Mouse (Mus musculus) cerebellum, adult 2 months (tissue): Measurements from ENCODE around the gene St3gal2. TPM values are rescaled to one million over a fixed set of nuclear protein-coding genes. Genes with fewer than 3 reads are reported as not detected.
"Not testable (repeated sequence)": the region's sequence is repeated elsewhere in the genome, so short reads cannot be mapped to it uniquely, and the experiment has no call there.

ENCODE experiments used
- DNase-seq, 2 experiments: peaks; one replicate each; pipeline ENCODE4 v3.0.0; 2021
- H3K27ac ChIP-seq: fragments of 200-500 bp; 2 replicates; pipeline ENCODE4 v1.5.1; 2012; ENCODE audit warnings: low read length, control low read depth, inconsistent platforms; ENCODE audit not compliant: insufficient read depth
- H3K27me3 ChIP-seq: fragments of 200-500 bp; 2 replicates; pipeline ENCODE4 v1.6.1; 2012; ENCODE audit warnings: inconsistent platforms, mild to moderate bottlenecking, low read length, moderate library complexity; ENCODE audit not compliant: control insufficient read depth, insufficient read depth
- H3K4me1 ChIP-seq: fragments of 200-500 bp; 2 replicates; pipeline ENCODE4 v1.6.1; 2011; ENCODE audit warnings: low read length; ENCODE audit not compliant: control insufficient read depth, insufficient read depth
- H3K4me3 ChIP-seq: fragments of 200-500 bp; replicated peaks from 2 replicates; pipeline ENCODE3; 2011; ENCODE audit warnings: mild to moderate bottlenecking, low read depth, low read length, control low read depth; ENCODE audit not compliant: insufficient read depth
- CTCF ChIP-seq: fragments of 200-500 bp; IDR thresholded peaks from 2 replicates; pipeline ENCODE4 v1.5.1; 2011; ENCODE audit warnings: low read depth, mild to moderate bottlenecking, control low read depth, low read length, moderate library complexity, borderline replicate concordance; ENCODE audit not compliant: insufficient read depth
- POLR2A ChIP-seq: fragments of 200-500 bp; IDR thresholded peaks from 2 replicates; pipeline ENCODE4 v1.6.1; 2011; ENCODE audit warnings: low read length, control low read depth, borderline replicate concordance; ENCODE audit not compliant: insufficient read depth
- WGBS: fragments of 180-500 bp; shearing (Covaris S2); methylation state at CpG from one replicate; pipeline ENCODE4 v1.1.7; 2018; 5-methylcytosine and 5-hydroxymethylcytosine counted together
- polyA plus RNA-seq: library from polyadenylated mRNA; depleted of rRNA; stranded (reverse); fragments of >200 nt; gene quantifications from 2 replicates; pipeline ENCODE4 v1.2.3, GENCODE M21; 2012

The St3gal2 gene
- polyA plus RNA-seq, 1 experiment: 81.1 TPM

- Histone ChIP-seq H3K27me3 (no peaks in the 10 kb centered on the region), H3K4me1 (peaks cover 7% of the 10 kb centered on the region; the same call in 1 of the 2 replicates), H3K4me3 (no peak overlapping the region), H3K27ac (no peak overlapping the region)
- no peak for TF ChIP-seq CTCF
- TF ChIP-seq POLR2A: no peak
- no peak for DNase-seq
- 78% methylated on average over 8 of the region's 8 CpGs for WGBS
Observed at GRCm38 (mm10) chr8:110918460-110918859, 1.3 kb upstream of the St3gal2 start.

DNA sequence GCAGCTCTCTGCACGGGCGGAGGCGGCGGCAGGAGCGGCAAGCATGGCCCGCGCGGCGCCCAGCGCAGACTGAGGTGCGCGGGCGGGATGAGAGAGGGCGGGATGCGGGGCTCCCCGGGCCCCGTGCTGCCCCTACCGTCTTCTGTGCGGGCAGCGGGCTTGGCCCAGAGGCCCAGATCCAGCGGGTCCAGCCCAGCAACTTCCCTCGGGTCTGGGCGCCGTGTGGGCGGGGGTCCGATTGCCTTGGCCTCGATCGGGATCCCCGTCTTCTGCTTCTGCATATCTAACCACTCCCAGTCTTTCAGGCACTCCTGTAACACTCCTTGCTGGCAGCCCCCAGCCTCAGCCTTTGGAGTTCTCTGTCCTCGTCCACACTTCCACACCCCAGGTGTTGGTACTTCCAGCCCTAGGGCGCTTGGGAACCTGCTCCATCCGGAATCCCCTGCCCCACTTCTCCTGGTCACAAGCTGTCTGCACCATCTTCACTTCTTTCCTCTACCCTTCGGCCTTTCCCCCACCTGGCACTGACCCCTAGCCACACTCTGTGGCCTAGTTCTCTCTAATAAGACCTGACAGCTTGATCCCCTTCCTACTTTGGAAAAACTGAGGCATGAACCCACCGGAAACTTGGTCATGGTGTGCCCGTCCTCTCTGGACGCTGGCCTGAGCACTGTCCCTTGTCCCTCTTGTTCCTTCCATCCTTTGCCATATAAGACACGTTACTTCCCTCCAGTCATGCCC, 480 bp downstream of the St3gal2 start:
- Histone ChIP-seq H3K27me3 (no peaks in the 10 kb centered on the region), H3K4me1 (peaks cover 7% of the 10 kb centered on the region; the same call in 1 of the 2 replicates), H3K27ac (peak overlapping the region; percentile 94), H3K4me3 (peak overlapping the region; percentile 86)
- TF ChIP-seq POLR2A: no peak
- no peak for TF ChIP-seq CTCF
- DNase-seq: no peak
- under 1% methylated on average over 22 of the region's 37 CpGs for WGBS

DNA sequence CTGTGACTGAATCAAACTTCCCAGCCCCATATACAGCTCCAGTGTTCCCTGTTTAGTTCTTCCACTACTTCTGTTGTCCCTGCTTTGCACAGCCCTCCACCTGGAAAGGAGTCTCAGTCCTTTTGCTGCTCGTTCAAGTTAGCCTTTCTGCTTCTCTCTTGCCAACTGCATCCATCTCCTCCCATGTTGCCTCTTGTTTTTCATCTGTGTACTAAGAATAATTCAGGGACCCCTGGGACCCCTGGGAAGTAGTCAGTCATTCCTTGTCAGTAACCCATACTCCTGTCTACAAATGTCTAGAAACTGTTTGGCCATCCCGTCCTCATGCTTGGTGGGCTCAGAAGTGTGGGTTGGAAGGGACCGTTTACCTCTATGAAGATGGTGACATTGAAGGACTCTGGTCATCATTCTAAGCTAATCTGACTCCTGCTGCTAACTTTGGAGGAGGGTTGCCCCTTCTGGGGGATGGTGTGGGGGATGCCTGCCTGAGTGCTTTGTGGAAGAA, 1.1 kb downstream of the St3gal2 start:
- Histone ChIP-seq H3K4me1 (peaks cover 7% of the 10 kb centered on the region; the same call in 1 of the 2 replicates), H3K27ac (peak overlapping the region; percentile 94), H3K27me3 (no peaks in the 10 kb centered on the region), H3K4me3 (peak overlapping the region; percentile 86)
- 15% methylated on average over 3 of the region's 3 CpGs for WGBS
- no peak for DNase-seq
- no peak for TF ChIP-seq CTCF
- TF ChIP-seq POLR2A: no peak

- no peak for TF ChIP-seq POLR2A
- TF ChIP-seq CTCF: no peak
- DNase-seq: peak in 1 of 2 experiments; percentile 38
- WGBS: 31% methylated on average over 7 of the region's 7 CpGs
- H3K27ac ChIP-seq: no peak overlapping the region
- no peaks in the 10 kb centered on the region for H3K27me3 ChIP-seq
- H3K4me1 ChIP-seq: peaks cover 13% of the 10 kb centered on the region; the same call in 1 of the 2 replicates
- H3K4me3 ChIP-seq: peak overlapping the region; percentile 86
Observed at GRCm38 (mm10) chr8:110921492-110922230, 1.9 kb downstream of the St3gal2 start.

DNA sequence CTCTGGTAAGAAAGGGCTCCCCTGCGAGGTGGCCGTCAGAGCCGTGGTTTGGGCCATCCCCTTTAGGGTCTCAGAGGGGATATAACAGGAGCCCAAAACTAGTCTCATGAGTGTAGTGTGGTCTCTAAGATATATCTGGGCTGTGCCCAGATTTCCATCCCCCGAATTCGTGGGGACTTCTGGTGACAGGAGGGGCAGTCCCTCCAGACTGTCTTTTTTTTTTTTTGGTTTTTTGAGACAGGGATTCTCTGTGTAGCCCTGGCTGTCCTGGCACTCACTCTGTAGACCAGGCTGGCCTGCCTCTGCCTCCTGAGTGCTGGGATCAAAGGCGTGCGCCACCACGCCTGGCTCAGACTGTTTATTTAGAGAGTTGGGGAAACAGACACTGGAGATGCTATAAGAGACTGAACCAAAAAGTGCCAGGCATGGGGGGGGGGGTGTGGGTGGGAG, 6.0 kb downstream of the St3gal2 start:
- H3K27me3 ChIP-seq: no peaks in the 10 kb centered on the region
- H3K27ac ChIP-seq: no peak overlapping the region
- H3K4me3 ChIP-seq: no peak overlapping the region
- peaks cover 19% of the 10 kb centered on the region for H3K4me1 ChIP-seq
- TF ChIP-seq CTCF (no peak), POLR2A (no peak)
- DNase-seq: no peak
- WGBS: 64% methylated on average over 8 of the region's 8 CpGs

DNA sequence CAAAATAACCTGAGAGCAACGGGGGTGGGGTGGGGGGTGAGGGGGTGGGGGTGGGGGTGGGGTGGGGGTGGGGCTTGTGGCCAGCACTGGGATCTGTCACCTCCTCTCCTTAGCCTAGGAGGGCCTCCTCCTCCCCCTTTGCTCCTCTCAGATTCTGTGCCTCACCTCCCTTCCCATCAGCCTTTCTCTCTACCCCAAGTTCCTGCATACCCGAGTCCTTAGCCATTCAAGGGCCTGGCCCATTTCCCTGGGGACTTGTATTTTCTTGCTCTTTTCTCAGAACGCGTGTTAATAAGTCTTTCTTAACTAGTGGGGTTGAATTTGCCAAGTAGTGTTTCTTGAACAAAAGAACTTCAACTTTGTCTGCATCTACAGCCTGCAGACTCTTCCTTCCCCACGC, 7.0 kb downstream of the St3gal2 start:
- Histone ChIP-seq H3K27me3 (no peaks in the 10 kb centered on the region), H3K27ac (no peak overlapping the region), H3K4me3 (no peak overlapping the region), H3K4me1 (peaks cover 20% of the 10 kb centered on the region)
- 53% methylated on average over 5 of the region's 5 CpGs for WGBS
- TF ChIP-seq POLR2A (no peak), CTCF (no peak)
- DNase-seq: no peak

DNA sequence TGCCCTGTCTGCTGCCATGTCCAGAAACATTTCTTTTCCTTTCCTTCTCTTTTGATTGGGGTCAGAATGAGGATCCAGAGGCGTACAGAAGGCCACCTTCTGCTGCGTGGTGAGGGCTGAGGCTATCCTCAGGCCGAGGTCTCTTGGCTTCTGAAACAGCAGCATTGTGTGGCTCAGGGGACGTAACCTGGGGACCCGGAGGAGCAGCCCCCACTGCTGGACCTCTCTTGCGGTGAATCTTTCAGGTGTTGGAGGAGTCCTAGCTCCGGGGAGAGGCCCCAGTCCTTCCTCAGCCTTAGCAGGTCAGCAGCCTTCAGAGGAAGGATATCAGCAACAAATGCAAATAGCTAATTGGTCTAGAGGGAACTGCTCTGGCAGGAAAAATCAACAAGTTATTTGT, 8.7 kb downstream of the St3gal2 start:
- no peak for DNase-seq
- Histone ChIP-seq H3K4me1 (peaks cover 28% of the 10 kb centered on the region), H3K4me3 (no peak overlapping the region), H3K27me3 (no peaks in the 10 kb centered on the region), H3K27ac (0 out of 2 replicates have a peak overlapping the region, but pooled peaks have one; percentile 2)
- WGBS: 86% methylated on average over 7 of the region's 7 CpGs
- TF ChIP-seq POLR2A: no peak
- TF ChIP-seq CTCF: no peak

GRCm38 (mm10) chr8:110929066-110929465, 9.3 kb downstream of the St3gal2 start:
- WGBS: 83% methylated on average over 5 of the region's 5 CpGs
- DNase-seq: no peak
- TF ChIP-seq CTCF: no peak
- TF ChIP-seq POLR2A: no peak
- H3K4me3 ChIP-seq: no peak overlapping the region
- H3K27me3 ChIP-seq: no peaks in the 10 kb centered on the region
- no peak overlapping the region for H3K27ac ChIP-seq
- peaks cover 31% of the 10 kb centered on the region for H3K4me1 ChIP-seq

GRCm38 (mm10) chr8:110929672-110930071, 9.9 kb downstream of the St3gal2 start:
- peaks cover 31% of the 10 kb centered on the region for H3K4me1 ChIP-seq
- H3K27ac ChIP-seq, H3K27me3 ChIP-seq, DNase-seq, H3K4me3 ChIP-seq: not testable (repeated sequence)
- 95% methylated on average over 8 of the region's 8 CpGs for WGBS
